Mouse (Mus musculus) myocyte (in vitro differentiated cells): Measurements from ENCODE around the gene Pced1b.

Experiments used
- POLR2A ChIP-seq: IDR thresholded peaks from one replicate; pipeline ENCODE4 v1.6.1; 2011; ENCODE audit warnings: low read depth, mild to moderate bottlenecking, control low read depth, moderate library complexity; ENCODE audit not compliant: insufficient read length
- SRF ChIP-seq: IDR thresholded peaks from one replicate; pipeline ENCODE4 v1.6.1; 2011; ENCODE audit warnings: low read depth; ENCODE audit not compliant: control insufficient read depth, insufficient read length

- TF ChIP-seq POLR2A (no peak), SRF (no peak)
Observed at GRCm38 (mm10) chr15:97224003-97224402, 22.9 kb upstream of the Pced1b start.
